Mouse (Mus musculus): ENCODE results near the gene Arhgap21. TPM values are rescaled to one million over a fixed set of nuclear protein-coding genes. Genes with fewer than 3 reads are reported as not detected.
A peak's percentile ranks its signal among the peaks of the same experiment; 100 is the strongest.

Gene Arhgap21
- polyA plus RNA-seq, 1 experiment: 104 TPM

- no peak overlapping the region for H3K27ac ChIP-seq (ENCODE audit: insufficient read depth, low read length)
- H3K4me3 ChIP-seq (ENCODE audit: insufficient read depth, low read length): no peak overlapping the region
- no peak for TF ChIP-seq POLR2A (IDR thresholded peaks at IDR 0.05; ENCODE audit: extremely low read depth, insufficient read depth, low read length)
- TF ChIP-seq CTCF (IDR thresholded peaks at IDR 0.05; ENCODE audit: extremely low read depth, insufficient read depth, low read length): no peak
- peaks cover 4% of the 10 kb centered on the region; the same call in 1 of the 2 replicates for H3K4me1 ChIP-seq (ENCODE audit: control insufficient read depth, insufficient read depth, low read length)
Observed at GRCm38 (mm10) chr2:20909404-20909803, 59.3 kb downstream of the Arhgap21 start.

DNA sequence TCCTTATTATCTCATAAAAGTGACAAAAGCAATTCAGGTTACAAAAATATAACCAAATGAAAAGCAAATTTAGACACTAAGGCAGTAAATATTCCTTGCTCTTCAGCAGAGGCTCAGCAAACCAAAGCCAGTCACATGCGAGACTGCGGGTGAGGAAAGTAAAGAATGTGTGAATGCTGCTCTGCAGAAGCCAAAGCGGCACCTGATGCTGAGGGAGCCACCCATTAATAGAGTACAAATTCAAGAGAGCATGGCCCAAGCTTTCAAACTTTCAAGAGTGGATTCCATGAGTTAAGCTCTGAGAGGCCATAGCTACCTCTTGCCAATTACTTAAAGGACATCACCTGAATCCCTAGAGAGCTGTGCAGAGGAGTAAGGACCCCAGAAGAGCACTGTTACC is 61.4 kb downstream of the Arhgap21 start:
- no peak for TF ChIP-seq CTCF (IDR thresholded peaks at IDR 0.05; ENCODE audit: extremely low read depth, insufficient read depth, low read length)
- TF ChIP-seq POLR2A (IDR thresholded peaks at IDR 0.05; ENCODE audit: extremely low read depth, insufficient read depth, low read length): no peak
- Histone ChIP-seq H3K27ac (ENCODE audit: insufficient read depth, low read length) (no peak overlapping the region), H3K4me1 (ENCODE audit: control insufficient read depth, insufficient read depth, low read length) (peaks cover 5% of the 10 kb centered on the region; the same call in 1 of the 2 replicates), H3K4me3 (ENCODE audit: insufficient read depth, low read length) (no peak overlapping the region)

DNA sequence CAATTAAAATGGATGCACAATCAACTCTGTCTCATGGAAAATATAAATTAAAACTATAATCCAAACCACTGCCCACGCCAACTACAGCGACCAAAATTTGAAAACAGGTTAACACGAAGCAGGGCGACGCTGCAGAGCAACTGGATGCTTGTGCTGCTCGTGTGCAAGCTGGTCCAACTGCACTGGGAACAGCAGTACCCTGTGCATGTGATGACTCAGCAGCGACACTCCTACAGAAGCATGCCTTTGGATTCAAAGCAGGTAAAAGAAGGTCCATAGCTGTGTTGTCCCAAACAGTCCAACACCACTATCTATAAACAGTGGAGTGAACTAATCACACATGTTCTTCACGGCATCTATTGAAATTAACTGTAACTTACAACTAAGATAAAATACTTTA is 63.3 kb downstream of the Arhgap21 start:
- Histone ChIP-seq H3K4me3 (ENCODE audit: insufficient read depth, low read length) (no peak overlapping the region), H3K27ac (ENCODE audit: insufficient read depth, low read length) (no peak overlapping the region), H3K4me1 (ENCODE audit: control insufficient read depth, insufficient read depth, low read length) (peaks cover 4% of the 10 kb centered on the region; the same call in 1 of the 2 replicates)
- no peak for TF ChIP-seq CTCF (IDR thresholded peaks at IDR 0.05; ENCODE audit: extremely low read depth, insufficient read depth, low read length)
- TF ChIP-seq POLR2A (IDR thresholded peaks at IDR 0.05; ENCODE audit: extremely low read depth, insufficient read depth, low read length): no peak

DNA sequence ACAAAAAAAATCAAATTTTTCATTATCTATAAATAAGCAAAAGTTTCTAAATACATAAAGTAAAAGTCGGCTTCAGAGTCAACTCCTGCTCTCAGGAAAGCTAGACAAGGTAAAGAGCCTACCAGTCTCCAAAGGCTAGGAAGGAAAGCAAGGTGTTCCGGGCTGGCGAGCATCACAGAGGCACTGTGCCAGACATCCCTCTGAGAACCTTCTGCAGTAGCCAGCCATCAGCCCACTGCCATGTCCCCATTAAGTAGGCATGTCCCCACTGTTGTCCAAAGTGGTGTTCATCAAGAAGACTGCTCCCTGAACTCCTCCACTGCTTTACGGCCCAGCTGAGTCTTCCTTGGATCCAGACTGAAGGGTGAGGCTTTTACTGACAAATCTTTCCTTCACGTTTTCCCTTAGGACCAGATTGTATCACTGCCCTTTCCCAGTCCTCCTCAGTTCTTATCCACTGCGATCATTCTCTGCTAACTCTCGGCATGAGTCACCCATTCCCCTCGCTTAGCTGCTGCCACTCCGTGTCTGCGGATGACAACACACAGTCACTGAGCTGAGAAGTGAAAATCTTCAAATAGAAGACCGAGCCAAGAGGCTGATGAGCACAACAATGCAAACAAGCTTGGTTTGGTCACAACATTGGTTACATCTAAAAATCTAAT is 65.6 kb downstream of the Arhgap21 start:
- Histone ChIP-seq H3K4me3 (ENCODE audit: insufficient read depth, low read length) (no peak overlapping the region), H3K4me1 (ENCODE audit: control insufficient read depth, insufficient read depth, low read length) (peaks cover 6% of the 10 kb centered on the region), H3K27ac (ENCODE audit: insufficient read depth, low read length) (no peak overlapping the region)
- no peak for TF ChIP-seq POLR2A (IDR thresholded peaks at IDR 0.05; ENCODE audit: extremely low read depth, insufficient read depth, low read length)
- no peak for TF ChIP-seq CTCF (IDR thresholded peaks at IDR 0.05; ENCODE audit: extremely low read depth, insufficient read depth, low read length)

- no peak for TF ChIP-seq POLR2A (IDR thresholded peaks at IDR 0.05; ENCODE audit: extremely low read depth, insufficient read depth, low read length)
- no peak overlapping the region for H3K27ac ChIP-seq (ENCODE audit: insufficient read depth, low read length)
- H3K4me3 ChIP-seq (ENCODE audit: insufficient read depth, low read length): no peak overlapping the region
- peaks cover 5% of the 10 kb centered on the region for H3K4me1 ChIP-seq (ENCODE audit: control insufficient read depth, insufficient read depth, low read length)
Observed at GRCm38 (mm10) chr2:20901916-20902315, 66.8 kb downstream of the Arhgap21 start.

GRCm38 (mm10) chr2:20899301-20899700 is 69.4 kb downstream of the Arhgap21 start:
- Histone ChIP-seq H3K4me1 (ENCODE audit: control insufficient read depth, insufficient read depth, low read length) (peaks cover 5% of the 10 kb centered on the region), H3K4me3 (ENCODE audit: insufficient read depth, low read length) (no peak overlapping the region), H3K27ac (ENCODE audit: insufficient read depth, low read length) (no peak overlapping the region)
- TF ChIP-seq CTCF (IDR thresholded peaks at IDR 0.05; ENCODE audit: extremely low read depth, insufficient read depth, low read length) (no peak), POLR2A (IDR thresholded peaks at IDR 0.05; ENCODE audit: extremely low read depth, insufficient read depth, low read length) (no peak)

- TF ChIP-seq POLR2A (IDR thresholded peaks at IDR 0.05; ENCODE audit: extremely low read depth, insufficient read depth, low read length) (no peak), CTCF (IDR thresholded peaks at IDR 0.05; ENCODE audit: extremely low read depth, insufficient read depth, low read length) (peak; percentile 93)
Observed at GRCm38 (mm10) chr2:20898684-20899083, 70.0 kb downstream of the Arhgap21 start.

GRCm38 (mm10) chr2:20896446-20896845 is 72.2 kb downstream of the Arhgap21 start:
- Histone ChIP-seq H3K4me1 (ENCODE audit: control insufficient read depth, insufficient read depth, low read length) (peaks cover 3% of the 10 kb centered on the region), H3K27ac (ENCODE audit: insufficient read depth, low read length) (no peak overlapping the region), H3K4me3 (ENCODE audit: insufficient read depth, low read length) (no peak overlapping the region)
- TF ChIP-seq POLR2A (IDR thresholded peaks at IDR 0.05; ENCODE audit: extremely low read depth, insufficient read depth, low read length): no peak
- TF ChIP-seq CTCF (IDR thresholded peaks at IDR 0.05; ENCODE audit: extremely low read depth, insufficient read depth, low read length): no peak

More at GRCm38 (mm10) chr2:20898684-20899083, 70.0 kb downstream of the Arhgap21 start:
- Histone ChIP-seq H3K27ac (ENCODE audit: insufficient read depth, low read length) (no peak overlapping the region), H3K4me1 (ENCODE audit: control insufficient read depth, insufficient read depth, low read length) (peaks cover 5% of the 10 kb centered on the region), H3K4me3 (ENCODE audit: insufficient read depth, low read length) (no peak overlapping the region)

DNA sequence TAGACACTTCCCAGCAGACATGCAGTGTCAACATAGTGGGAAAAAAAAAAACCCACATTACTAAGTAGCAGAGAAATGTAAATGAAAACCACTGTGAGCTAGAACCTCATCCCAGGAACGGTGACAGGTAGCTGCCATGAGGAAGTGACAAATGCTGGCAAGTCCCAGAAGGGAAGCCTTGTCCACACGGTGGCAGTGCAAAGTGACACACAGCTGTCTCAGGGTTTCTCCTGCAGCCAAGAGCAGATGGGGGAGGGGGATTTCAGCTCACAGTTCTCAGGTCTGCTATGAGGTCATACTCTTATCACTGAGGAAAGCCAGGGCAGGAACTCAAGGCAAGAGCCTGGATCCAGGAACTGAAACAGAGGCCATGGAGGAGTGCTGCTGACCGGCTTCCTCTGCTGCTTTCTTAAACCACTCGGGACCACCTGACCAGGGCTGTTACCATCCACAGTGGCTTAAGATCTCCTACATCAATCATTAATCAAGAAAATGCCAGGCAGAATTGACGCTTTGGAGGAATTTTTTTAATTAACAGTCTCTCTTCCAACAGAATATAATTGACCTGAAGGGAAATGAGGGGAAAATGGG is 74.5 kb downstream of the Arhgap21 start:
- peak; percentile 31; the same call in 1 of the 2 replicates for TF ChIP-seq CTCF (IDR thresholded peaks at IDR 0.05; ENCODE audit: extremely low read depth, insufficient read depth, low read length)
- TF ChIP-seq POLR2A (IDR thresholded peaks at IDR 0.05; ENCODE audit: extremely low read depth, insufficient read depth, low read length): no peak
- no peak overlapping the region for H3K27ac ChIP-seq (ENCODE audit: insufficient read depth, low read length)
- H3K4me3 ChIP-seq (ENCODE audit: insufficient read depth, low read length): no peak overlapping the region

GRCm38 (mm10) chr2:20888751-20889150 is 79.9 kb downstream of the Arhgap21 start:
- no peak overlapping the region for H3K27ac ChIP-seq (ENCODE audit: insufficient read depth, low read length)
- TF ChIP-seq POLR2A (IDR thresholded peaks at IDR 0.05; ENCODE audit: extremely low read depth, insufficient read depth, low read length): no peak
- no peak for TF ChIP-seq CTCF (IDR thresholded peaks at IDR 0.05; ENCODE audit: extremely low read depth, insufficient read depth, low read length)
- no peak overlapping the region for H3K4me3 ChIP-seq (ENCODE audit: insufficient read depth, low read length)
- 0 out of 2 replicates have a peak, but pooled peaks cover 1% of the 10 kb centered on the region for H3K4me1 ChIP-seq (ENCODE audit: control insufficient read depth, insufficient read depth, low read length)

More for the DNA sequence above, 74.5 kb downstream of the Arhgap21 start:
- peaks cover under 1% of the 10 kb centered on the region for H3K4me1 ChIP-seq (ENCODE audit: control insufficient read depth, insufficient read depth, low read length)

Data from cortical plate, adult 2 months (tissue).